Mouse (Mus musculus) neural tube, embryonic 12.5 days (tissue): ENCODE data around the gene Slc25a39. TPM values are rescaled to one million over a fixed set of nuclear protein-coding genes. Genes with fewer than 3 reads are reported as not detected.

ENCODE experiments used
- ATAC-seq: fragments of 200-750 bp; cut with Nextera tagmentation; 2 replicates; pipeline ENCODE4 v1.8.0; 2017; ENCODE audit warnings: low read depth, mild to moderate bottlenecking, moderate TSS enrichment, moderate library complexity; ENCODE audit not compliant: low FRiP score
- H3K27ac ChIP-seq: fragments of 300-500 bp; sonication (generic); 2 replicates; pipeline ENCODE4 v1.5.1; 2016
- H3K27me3 ChIP-seq: fragments of 300-500 bp; sonication (generic); replicated peaks from 2 replicates; pipeline ENCODE4 v1.6.1; 2016; ENCODE audit warnings: mild to moderate bottlenecking
- H3K36me3 ChIP-seq: fragments of 300-500 bp; sonication (generic); 2 replicates; pipeline ENCODE4 v1.6.1; 2016; ENCODE audit warnings: mild to moderate bottlenecking
- H3K4me1 ChIP-seq: fragments of 300-500 bp; sonication (generic); 2 replicates; pipeline ENCODE4 v1.6.1; 2016
- H3K4me2 ChIP-seq: fragments of 300-500 bp; sonication (generic); replicated peaks from 2 replicates; pipeline ENCODE4 v1.6.1; 2016; ENCODE audit warnings: mild to moderate bottlenecking
- H3K4me3 ChIP-seq: fragments of 300-500 bp; sonication (generic); 2 replicates; pipeline ENCODE4 v1.5.1; 2016
- H3K9ac ChIP-seq: fragments of 300-500 bp; sonication (generic); 2 replicates; pipeline ENCODE4 v1.6.1; 2016; ENCODE audit warnings: mild to moderate bottlenecking
- H3K9me3 ChIP-seq: fragments of 300-500 bp; sonication (generic); 2 replicates; pipeline ENCODE4 v1.6.1; 2016; ENCODE audit warnings: mild to moderate bottlenecking
- WGBS: fragments of 180-500 bp; shearing (Covaris S2); methylation state at CpG from one replicate; pipeline ENCODE4 v1.1.7; 2016; 5-methylcytosine and 5-hydroxymethylcytosine counted together
- polyA plus RNA-seq: library from polyadenylated mRNA; unstranded; fragments of >200 nt; fragmentation: Nextera tagmentation; extraction: Ambion mirVana; gene quantifications from 2 replicates; pipeline ENCODE4 v1.2.1, GENCODE M21; 2016

Slc25a39 gene
- polyA plus RNA-seq, 1 experiment from 2014 or later, result 148 TPM

- Histone ChIP-seq H3K9ac (0 out of 2 replicates have a peak overlapping the region, but pooled peaks have one; percentile 85), H3K27ac (peak overlapping the region; percentile 70; the same call in 1 of the 2 replicates)
Observed at GRCm38 (mm10) chr11:102408344-102408876, 664 bp upstream of the Slc25a39 start.

DNA sequence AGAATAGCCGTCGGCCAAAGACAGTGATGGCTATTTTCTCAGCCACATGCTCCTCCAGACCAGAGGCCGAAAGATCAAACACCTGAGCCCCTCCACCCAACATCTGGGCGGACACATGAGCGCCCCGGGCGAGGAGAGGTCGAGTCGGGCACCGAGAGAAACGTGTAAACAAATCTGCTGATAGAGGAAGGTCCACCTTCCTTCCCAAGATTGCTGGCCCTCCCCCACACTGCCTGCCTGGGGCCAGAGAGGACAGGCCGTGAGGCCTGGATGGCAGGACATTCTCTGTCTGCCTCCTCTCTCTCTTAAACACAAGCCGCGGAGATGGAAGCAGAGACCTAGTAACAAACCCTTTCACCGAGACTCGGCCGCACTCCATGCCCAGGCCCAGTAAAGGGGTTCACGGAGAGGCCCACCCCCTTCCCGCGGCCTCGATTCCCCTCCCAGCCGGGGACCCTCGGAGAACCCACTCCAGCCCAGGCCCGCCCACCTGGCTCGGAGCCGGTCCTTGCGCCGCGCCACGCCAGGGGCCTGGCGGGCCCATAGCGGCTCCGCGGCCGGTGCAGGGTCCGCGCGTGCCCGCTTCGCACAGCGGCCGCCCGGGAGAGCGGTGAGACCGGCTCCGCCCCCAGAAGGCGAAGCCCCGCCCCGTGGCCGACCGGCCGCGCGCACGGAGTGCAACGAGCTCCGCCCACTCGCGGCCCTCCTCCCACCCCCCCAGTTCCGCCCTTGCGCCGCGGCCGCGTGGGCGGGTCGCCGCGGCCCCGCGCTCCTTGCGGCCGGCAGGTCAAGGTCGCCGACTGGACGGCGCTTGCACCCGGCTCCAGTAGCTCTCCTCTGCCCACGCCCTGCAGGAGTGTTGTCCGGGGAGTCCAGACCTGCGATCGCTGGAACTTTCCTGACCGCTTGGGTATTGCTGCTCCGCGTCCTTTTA lies 579 bp downstream of the Slc25a39 start:
- H3K9me3 ChIP-seq, result no peaks in the 10 kb centered on the region
- H3K9ac ChIP-seq, result peak overlapping the region; percentile 85
- no peaks in the 10 kb centered on the region for H3K27me3 ChIP-seq
- under 1% methylated on average over 85 of the region's 85 CpGs for WGBS
- peak; percentile 52 for ATAC-seq
- peak overlapping the region; percentile 74 for H3K4me3 ChIP-seq
- H3K36me3 ChIP-seq, result peaks cover 24% of the 10 kb centered on the region
- peak overlapping the region; percentile 70 for H3K27ac ChIP-seq
- peaks cover 39% of the 10 kb centered on the region for H3K4me1 ChIP-seq
- H3K4me2 ChIP-seq, result peak overlapping the region; percentile 90

More at GRCm38 (mm10) chr11:102408344-102408876, 664 bp upstream of the Slc25a39 start:
- Histone ChIP-seq H3K36me3 (peaks cover 12% of the 10 kb centered on the region), H3K4me1 (peaks cover 33% of the 10 kb centered on the region), H3K27me3 (no peaks in the 10 kb centered on the region), H3K4me2 (peak overlapping the region; percentile 90), H3K9me3 (no peaks in the 10 kb centered on the region), H3K4me3 (peak overlapping the region; percentile 74)
- WGBS, result under 1% methylated on average over 32 of the region's 32 CpGs
- peak; percentile 92 for ATAC-seq

DNA sequence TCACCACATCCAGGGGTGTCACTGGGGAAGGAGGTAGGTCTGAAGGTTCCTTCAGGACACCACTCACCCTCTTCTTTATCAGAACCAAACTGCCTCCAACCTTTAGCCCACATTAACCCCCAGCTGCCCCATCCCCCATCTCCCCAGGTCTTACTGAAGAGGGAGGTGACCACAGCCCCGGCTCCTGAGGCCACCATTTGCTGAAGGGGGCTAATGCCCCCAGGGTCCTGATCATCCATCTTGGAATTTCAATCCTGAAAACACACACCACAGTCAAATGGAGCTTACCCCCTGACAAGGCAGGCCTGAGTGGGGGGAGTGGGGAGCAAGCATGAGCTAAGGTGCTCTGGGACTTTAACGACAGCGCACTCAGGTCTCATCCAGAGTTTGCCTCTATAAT lies 1.3 kb downstream of the Slc25a39 start:
- Histone ChIP-seq H3K9ac (peak overlapping the region; percentile 85), H3K27ac (no peak overlapping the region), H3K9me3 (no peaks in the 10 kb centered on the region), H3K4me2 (peak overlapping the region; percentile 90), H3K4me1 (peaks cover 46% of the 10 kb centered on the region), H3K36me3 (peaks cover 32% of the 10 kb centered on the region), H3K4me3 (peak overlapping the region; percentile 74), H3K27me3 (no peaks in the 10 kb centered on the region; the same call in 1 of the 2 replicates)
- ATAC-seq, result no peak
- WGBS, result 18% methylated on average over 3 of the region's 3 CpGs

DNA sequence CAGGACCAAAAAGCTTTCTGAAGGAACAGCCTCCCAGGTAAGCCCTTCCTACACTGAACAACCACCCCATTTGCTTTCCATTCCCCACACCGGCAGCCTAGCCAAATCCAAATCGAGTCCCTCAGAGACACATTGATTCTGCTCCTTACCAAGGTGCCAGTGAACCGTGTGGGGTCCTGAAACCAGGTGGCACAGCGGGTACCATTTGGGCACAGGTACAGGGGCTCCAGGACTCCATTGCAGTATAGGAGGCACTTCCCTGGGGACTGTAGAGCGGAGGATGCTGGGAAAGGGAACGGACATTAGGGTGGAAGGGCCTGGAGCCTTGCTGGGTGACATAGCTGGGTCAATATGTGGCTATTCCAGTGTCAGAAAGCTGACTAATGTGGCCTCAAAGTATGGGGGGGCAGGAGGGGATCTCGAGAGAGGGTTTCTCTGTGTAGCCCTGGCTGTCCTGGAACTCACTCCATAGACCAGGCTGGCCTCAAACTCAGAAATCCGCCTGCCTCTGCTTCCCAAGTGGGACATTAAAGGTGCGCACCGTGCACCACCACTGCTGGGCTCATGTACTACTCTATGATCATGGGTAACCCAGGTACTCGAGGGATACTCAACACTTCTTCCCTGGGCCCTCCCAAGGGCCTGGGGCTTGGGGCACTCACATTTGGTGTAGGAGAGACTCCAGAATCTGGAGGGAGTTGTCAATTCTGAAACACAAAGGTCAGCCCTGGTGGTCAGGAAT lies 2.0 kb downstream of the Slc25a39 start:
- no peak overlapping the region for H3K4me3 ChIP-seq
- no peaks in the 10 kb centered on the region for H3K9me3 ChIP-seq
- no peak overlapping the region for H3K9ac ChIP-seq
- peak overlapping the region; percentile 90 for H3K4me2 ChIP-seq
- H3K27ac ChIP-seq, result no peak overlapping the region
- H3K36me3 ChIP-seq, result peaks cover 37% of the 10 kb centered on the region
- H3K4me1 ChIP-seq, result peaks cover 46% of the 10 kb centered on the region
- peaks cover 5% of the 10 kb centered on the region; the same call in 1 of the 2 replicates for H3K27me3 ChIP-seq
- ATAC-seq, result no peak
- WGBS, result 86% methylated on average over 11 of the region's 11 CpGs

GRCm38 (mm10) chr11:102404161-102405010 lies 3.4 kb downstream of the Slc25a39 start:
- WGBS, result 74% methylated on average over 18 of the region's 18 CpGs
- Histone ChIP-seq H3K9me3 (no peaks in the 10 kb centered on the region), H3K9ac (no peak overlapping the region), H3K4me3 (no peak overlapping the region), H3K36me3 (peaks cover 50% of the 10 kb centered on the region), H3K27ac (no peak overlapping the region), H3K27me3 (peaks cover 18% of the 10 kb centered on the region), H3K4me2 (peak overlapping the region; percentile 90), H3K4me1 (peaks cover 58% of the 10 kb centered on the region)
- no peak for ATAC-seq

DNA sequence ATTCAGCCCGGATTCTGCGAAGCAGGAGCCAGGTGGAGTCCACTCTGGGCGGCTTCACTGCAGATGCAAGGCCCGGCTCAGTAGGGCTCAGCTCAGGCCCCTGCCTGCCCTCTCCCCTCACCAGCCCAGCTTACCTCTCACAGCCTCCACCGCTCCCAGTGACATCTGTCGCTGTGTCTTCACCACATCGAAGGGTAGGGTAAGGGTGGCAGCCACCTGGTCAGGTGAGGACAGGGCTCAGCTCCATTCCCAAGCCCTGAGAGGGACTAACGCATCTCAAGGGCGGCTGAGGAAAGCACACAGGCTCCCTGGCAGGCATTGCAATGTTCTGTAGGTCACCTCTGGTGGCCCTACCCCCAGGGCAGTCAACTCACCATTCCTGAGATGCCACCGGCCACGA lies 4.1 kb downstream of the Slc25a39 start:
- H3K27me3 ChIP-seq, result peaks cover 24% of the 10 kb centered on the region
- H3K4me2 ChIP-seq, result no peak overlapping the region
- H3K36me3 ChIP-seq, result peaks cover 56% of the 10 kb centered on the region
- no peaks in the 10 kb centered on the region for H3K9me3 ChIP-seq
- H3K27ac ChIP-seq, result no peak overlapping the region
- H3K9ac ChIP-seq, result no peak overlapping the region
- H3K4me3 ChIP-seq, result no peak overlapping the region
- ATAC-seq, result no peak
- H3K4me1 ChIP-seq, result peaks cover 64% of the 10 kb centered on the region
- 96% methylated on average over 11 of the region's 11 CpGs for WGBS

DNA sequence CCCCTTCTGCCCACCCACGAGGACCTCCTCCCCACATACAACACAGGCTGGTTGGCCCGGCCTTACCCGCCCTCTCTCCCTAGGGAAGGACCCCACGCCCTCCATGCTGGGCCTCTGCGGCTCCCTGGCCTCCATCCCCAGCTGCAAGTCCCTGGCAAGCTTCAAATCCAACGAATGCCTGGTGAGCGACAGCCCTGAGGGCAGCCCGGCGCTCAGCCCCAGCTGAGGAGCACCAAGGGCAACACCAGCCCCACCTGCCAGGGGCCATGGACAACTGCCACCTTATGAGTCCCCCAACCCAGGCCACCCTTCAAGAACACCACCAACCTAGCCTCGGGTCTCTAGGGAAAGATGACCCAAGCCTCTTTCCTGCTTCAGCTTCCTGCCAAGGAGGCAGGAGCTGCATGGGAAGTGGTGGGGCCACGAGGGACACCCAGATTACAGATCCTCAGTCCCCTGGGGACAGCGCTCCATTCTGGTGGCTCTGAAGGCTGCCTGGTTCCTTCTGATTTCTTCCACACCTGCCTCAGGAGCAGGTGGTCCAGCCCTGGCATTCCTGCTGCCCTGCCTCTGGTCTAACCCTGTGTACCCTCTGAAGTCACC lies 5.7 kb downstream of the Slc25a39 start:
- no peak overlapping the region for H3K4me3 ChIP-seq
- peaks cover 33% of the 10 kb centered on the region for H3K27me3 ChIP-seq

DNA sequence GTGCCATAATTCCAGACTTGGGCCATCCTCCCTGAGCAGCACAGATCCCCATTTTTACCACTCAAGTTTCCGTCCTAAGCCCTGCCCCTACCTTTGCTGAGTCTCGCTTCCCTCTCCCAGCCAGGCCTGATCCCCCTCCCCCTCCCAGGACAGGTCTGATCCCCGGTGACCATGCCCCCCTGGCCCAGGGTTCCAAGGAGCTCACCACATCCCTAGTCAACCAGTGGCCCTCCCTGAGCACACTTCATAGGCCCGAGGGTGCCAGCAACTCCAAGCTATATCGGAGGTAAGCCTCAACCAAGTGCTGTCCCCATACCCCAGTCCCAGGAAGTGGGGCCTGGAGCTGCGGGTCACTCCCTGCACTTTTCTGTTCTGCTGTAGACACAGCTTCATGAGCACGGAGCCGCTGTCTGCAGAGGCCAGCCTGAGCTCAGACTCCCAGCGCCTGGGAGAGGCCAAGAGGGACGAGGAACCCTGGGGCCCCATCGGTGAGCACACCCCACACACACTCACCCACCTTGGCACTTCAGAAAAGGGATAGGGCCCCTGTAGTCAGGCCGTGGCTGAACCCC lies 7.1 kb downstream of the Slc25a39 start:
- Histone ChIP-seq H3K4me2 (no peak overlapping the region), H3K27me3 (peaks cover 33% of the 10 kb centered on the region), H3K27ac (no peak overlapping the region), H3K9ac (peak overlapping the region; percentile 7; the same call in 1 of the 2 replicates), H3K36me3 (peaks cover 56% of the 10 kb centered on the region), H3K4me3 (peak overlapping the region; percentile 5; the same call in 1 of the 2 replicates), H3K4me1 (peaks cover 74% of the 10 kb centered on the region), H3K9me3 (no peaks in the 10 kb centered on the region)
- no peak for ATAC-seq
- 35% methylated on average over 12 of the region's 12 CpGs for whole genome bisulfite sequencing

More for the DNA sequence above, 5.7 kb downstream of the Slc25a39 start:
- 55% methylated on average over 12 of the region's 12 CpGs for WGBS
- Histone ChIP-seq H3K4me2 (no peak overlapping the region), H3K4me1 (peaks cover 74% of the 10 kb centered on the region), H3K27ac (no peak overlapping the region; the same call in 1 of the 2 replicates), H3K9me3 (no peaks in the 10 kb centered on the region), H3K9ac (no peak overlapping the region), H3K36me3 (peaks cover 56% of the 10 kb centered on the region)
- 0 out of 2 replicates have a peak, but pooled peaks have one; percentile 14 for ATAC-seq

DNA sequence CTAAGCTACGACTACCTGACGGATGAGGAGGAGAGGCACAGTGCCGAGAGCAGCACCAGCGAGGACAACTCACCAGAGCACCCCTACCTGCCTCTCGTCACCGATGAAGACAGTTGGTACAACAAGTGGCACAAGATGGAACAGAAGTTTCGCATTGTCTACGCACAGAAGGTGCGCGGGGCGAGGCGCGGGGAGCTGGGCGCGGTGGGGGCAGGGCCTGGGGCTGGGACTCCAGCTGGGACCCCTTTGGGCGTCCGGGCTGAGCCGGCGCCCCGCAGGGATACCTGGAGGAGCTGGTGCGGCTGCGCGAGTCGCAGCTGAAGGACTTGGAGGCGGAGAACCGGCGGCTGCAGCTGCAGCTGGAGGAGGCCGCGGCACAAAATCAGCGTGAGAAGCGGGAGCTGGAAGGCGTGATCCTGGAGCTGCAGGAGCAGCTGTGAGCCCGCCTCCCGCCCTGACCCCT lies 8.1 kb downstream of the Slc25a39 start:
- Histone ChIP-seq H3K27me3 (peaks cover 33% of the 10 kb centered on the region), H3K27ac (no peak overlapping the region), H3K4me3 (peak overlapping the region; percentile 16; the same call in 1 of the 2 replicates), H3K9ac (0 out of 2 replicates have a peak overlapping the region, but pooled peaks have one; percentile 29), H3K4me2 (peak overlapping the region; percentile 46), H3K9me3 (no peaks in the 10 kb centered on the region), H3K36me3 (peaks cover 56% of the 10 kb centered on the region), H3K4me1 (peaks cover 75% of the 10 kb centered on the region)
- WGBS, result 2% methylated on average over 34 of the region's 34 CpGs
- ATAC-seq, result no peak

GRCm38 (mm10) chr11:102399107-102399506 lies 8.6 kb downstream of the Slc25a39 start:
- peak overlapping the region; percentile 46 for H3K4me2 ChIP-seq
- no peak overlapping the region for H3K4me3 ChIP-seq
- peaks cover 33% of the 10 kb centered on the region for H3K27me3 ChIP-seq
- H3K36me3 ChIP-seq, result peaks cover 51% of the 10 kb centered on the region
- H3K27ac ChIP-seq, result no peak overlapping the region
- H3K9me3 ChIP-seq, result no peaks in the 10 kb centered on the region
- peaks cover 76% of the 10 kb centered on the region for H3K4me1 ChIP-seq
- H3K9ac ChIP-seq, result no peak overlapping the region
- 14% methylated on average over 15 of the region's 15 CpGs for WGBS
- no peak for ATAC-seq
